Mouse (Mus musculus) intestine, embryonic 15.5 days (tissue): Measurements from ENCODE around the gene Top2a. TPM values are rescaled to one million over a fixed set of nuclear protein-coding genes. Genes with fewer than 3 reads are reported as not detected.
A peak's percentile ranks its signal among the peaks of the same experiment; 100 is the strongest.
"Not testable (repeated sequence)": the region's sequence is repeated elsewhere in the genome, so short reads cannot be mapped to it uniquely, and the experiment has no call there.

Source experiments
- ATAC-seq: fragments of 200-750 bp; cut with Nextera tagmentation; 2 replicates; pipeline ENCODE4 v1.8.0; 2017; ENCODE audit warnings: moderate TSS enrichment, moderate library complexity
- H3K27ac ChIP-seq: fragments of 300-500 bp; sonication (generic); 2 replicates; pipeline ENCODE4 v1.5.1; 2015; ENCODE audit warnings: mild to moderate bottlenecking, inconsistent platforms
- H3K27me3 ChIP-seq: fragments of 300-500 bp; sonication (generic); replicated peaks from 2 replicates; pipeline ENCODE4 v1.6.1; 2015; ENCODE audit warnings: inconsistent platforms
- H3K36me3 ChIP-seq: fragments of 300-500 bp; sonication (generic); 2 replicates; pipeline ENCODE4 v1.6.1; 2015; ENCODE audit warnings: inconsistent platforms
- H3K4me1 ChIP-seq: fragments of 300-500 bp; sonication (generic); replicated peaks from 2 replicates; pipeline ENCODE4 v1.6.1; 2015; ENCODE audit warnings: inconsistent platforms
- H3K4me2 ChIP-seq: fragments of 300-500 bp; sonication (generic); replicated peaks from 2 replicates; pipeline ENCODE4 v1.6.1; 2015; ENCODE audit warnings: mild to moderate bottlenecking, inconsistent platforms
- H3K4me3 ChIP-seq: fragments of 300-500 bp; sonication (generic); replicated peaks from 2 replicates; pipeline ENCODE4 v1.5.1; 2015; ENCODE audit warnings: inconsistent platforms
- H3K9ac ChIP-seq: fragments of 300-500 bp; sonication (generic); 2 replicates; pipeline ENCODE4 v1.6.1; 2015; ENCODE audit warnings: inconsistent platforms
- H3K9me3 ChIP-seq: fragments of 300-500 bp; sonication (generic); 2 replicates; pipeline ENCODE4 v1.6.1; 2016; ENCODE audit warnings: inconsistent platforms
- WGBS: fragments of 180-500 bp; shearing (Covaris S2); methylation state at CpG from one replicate; pipeline ENCODE4 v1.1.7; 2015; 5-methylcytosine and 5-hydroxymethylcytosine counted together
- polyA plus RNA-seq: library from polyadenylated mRNA; unstranded; fragments of >200 nt; fragmentation: Nextera tagmentation; extraction: Ambion mirVana; gene quantifications from 2 replicates; pipeline ENCODE4 v1.2.1, GENCODE M21; 2015

Top2a gene
- polyA plus RNA-seq, 1 experiment from 2014 or later = 194 TPM

DNA sequence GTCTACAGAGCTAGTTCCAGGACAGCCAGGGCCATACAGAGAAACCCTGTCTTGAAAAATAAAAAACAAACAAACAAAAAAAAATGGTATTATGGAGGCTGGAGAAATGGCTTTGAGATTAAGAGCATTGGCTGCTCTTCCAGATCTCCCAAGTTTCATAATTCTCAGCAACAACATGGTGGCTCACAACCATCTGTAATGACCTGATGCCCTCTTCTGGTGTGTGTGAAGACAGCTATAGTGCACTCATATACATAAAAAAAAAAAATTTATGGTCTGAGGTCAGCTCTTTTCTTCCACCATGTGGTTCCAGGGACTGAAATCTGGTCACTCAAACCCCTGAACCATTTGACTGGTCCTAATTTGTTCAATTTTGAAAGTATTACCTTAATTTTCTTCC, 25.2 kb downstream of the Top2a start:
- no peak for ATAC-seq
- Histone ChIP-seq H3K9me3 (no peaks in the 10 kb centered on the region), H3K27me3 (no peaks in the 10 kb centered on the region), H3K27ac (no peak overlapping the region), H3K36me3 (peaks cover 65% of the 10 kb centered on the region), H3K4me3 (no peak overlapping the region), H3K4me1 (no peaks in the 10 kb centered on the region), H3K4me2 (no peak overlapping the region), H3K9ac (no peak overlapping the region)

- no peak for ATAC-seq
- Histone ChIP-seq H3K9me3 (no peaks in the 10 kb centered on the region), H3K4me3 (no peak overlapping the region), H3K4me2 (no peak overlapping the region), H3K9ac (no peak overlapping the region), H3K4me1 (no peaks in the 10 kb centered on the region), H3K27me3 (no peaks in the 10 kb centered on the region), H3K36me3 (peaks cover 69% of the 10 kb centered on the region), H3K27ac (no peak overlapping the region)
- WGBS = 84% methylated on average over 4 of the region's 4 CpGs
Observed at GRCm38 (mm10) chr11:98997659-98998058, 26.3 kb downstream of the Top2a start.

DNA sequence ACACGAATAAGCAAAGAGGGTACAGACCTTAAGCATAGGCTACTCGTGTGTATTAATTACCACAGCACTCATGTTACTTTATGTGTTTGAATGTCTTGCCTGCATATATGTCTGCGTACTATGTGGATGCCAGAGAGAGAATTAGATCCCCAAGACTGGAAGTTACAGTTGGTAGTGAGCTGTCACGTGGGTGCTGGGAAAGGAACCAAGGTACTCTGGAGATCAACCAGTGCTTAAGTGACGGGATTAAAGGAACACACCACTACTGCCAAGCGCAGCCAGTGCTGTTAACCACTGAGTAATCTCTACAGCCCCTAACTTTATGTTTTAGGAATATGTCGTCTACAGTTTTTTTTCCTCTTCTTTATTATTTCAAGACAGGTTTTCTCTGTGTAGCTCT, 28.0 kb downstream of the Top2a start:
- no peak overlapping the region for H3K9ac ChIP-seq
- H3K9me3 ChIP-seq = no peaks in the 10 kb centered on the region
- H3K36me3 ChIP-seq = peaks cover 60% of the 10 kb centered on the region
- no peak overlapping the region for H3K4me3 ChIP-seq
- H3K4me1 ChIP-seq = no peaks in the 10 kb centered on the region
- H3K27ac ChIP-seq = no peak overlapping the region
- no peak overlapping the region for H3K4me2 ChIP-seq
- WGBS = 93% methylated on average over 7 of the region's 7 CpGs
- no peaks in the 10 kb centered on the region for H3K27me3 ChIP-seq
- no peak for ATAC-seq

- WGBS = 80% methylated on average over 6 of the region's 6 CpGs
- no peak for ATAC-seq
- H3K36me3 ChIP-seq = peaks cover 25% of the 10 kb centered on the region
Observed at GRCm38 (mm10) chr11:98990866-98991265, 33.1 kb downstream of the Top2a start.

GRCm38 (mm10) chr11:98988260-98988659, 35.7 kb downstream of the Top2a start:
- not testable (repeated sequence) for H3K27me3 ChIP-seq, H3K9me3 ChIP-seq, H3K4me3 ChIP-seq, ATAC-seq, H3K36me3 ChIP-seq, H3K4me2 ChIP-seq, H3K27ac ChIP-seq, H3K9ac ChIP-seq, H3K4me1 ChIP-seq
- WGBS = 93% methylated on average over 6 of the region's 6 CpGs

More at GRCm38 (mm10) chr11:98990866-98991265, 33.1 kb downstream of the Top2a start:
- no peaks in the 10 kb centered on the region for H3K9me3 ChIP-seq
- H3K4me1 ChIP-seq = no peaks in the 10 kb centered on the region
- H3K4me2 ChIP-seq = no peak overlapping the region
- no peak overlapping the region for H3K4me3 ChIP-seq
- no peaks in the 10 kb centered on the region for H3K27me3 ChIP-seq
- no peak overlapping the region for H3K27ac ChIP-seq
- H3K9ac ChIP-seq = no peak overlapping the region

DNA sequence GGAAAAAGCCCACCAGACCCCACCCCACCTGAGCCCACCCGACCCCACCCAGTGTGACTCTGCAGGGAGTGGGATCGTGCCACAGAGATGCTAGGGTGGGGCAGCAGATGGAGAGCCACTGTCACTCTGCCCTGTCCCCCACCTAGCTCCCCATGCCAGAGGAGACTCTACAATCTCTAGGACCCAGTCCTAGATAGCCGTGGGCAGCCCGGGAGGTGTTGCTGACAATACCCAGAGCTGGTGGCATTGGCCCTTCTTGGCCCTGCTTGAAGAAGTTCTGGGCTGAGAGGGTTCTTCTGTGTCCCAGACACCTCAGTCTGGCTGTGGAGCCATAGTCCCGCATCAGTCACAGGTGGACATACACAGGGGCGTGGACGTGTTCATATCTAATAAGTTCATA, 38.4 kb downstream of the Top2a start:
- H3K9ac ChIP-seq = no peak overlapping the region
- H3K4me2 ChIP-seq = no peak overlapping the region
- WGBS = 91% methylated on average over 7 of the region's 7 CpGs
- 0 out of 2 replicates have a peak, but pooled peaks cover 13% of the 10 kb centered on the region for H3K4me1 ChIP-seq
- no peaks in the 10 kb centered on the region for H3K9me3 ChIP-seq
- no peaks in the 10 kb centered on the region for H3K27me3 ChIP-seq
- no peaks in the 10 kb centered on the region for H3K36me3 ChIP-seq
- no peak for ATAC-seq
- no peak overlapping the region for H3K27ac ChIP-seq
- H3K4me3 ChIP-seq = no peak overlapping the region

DNA sequence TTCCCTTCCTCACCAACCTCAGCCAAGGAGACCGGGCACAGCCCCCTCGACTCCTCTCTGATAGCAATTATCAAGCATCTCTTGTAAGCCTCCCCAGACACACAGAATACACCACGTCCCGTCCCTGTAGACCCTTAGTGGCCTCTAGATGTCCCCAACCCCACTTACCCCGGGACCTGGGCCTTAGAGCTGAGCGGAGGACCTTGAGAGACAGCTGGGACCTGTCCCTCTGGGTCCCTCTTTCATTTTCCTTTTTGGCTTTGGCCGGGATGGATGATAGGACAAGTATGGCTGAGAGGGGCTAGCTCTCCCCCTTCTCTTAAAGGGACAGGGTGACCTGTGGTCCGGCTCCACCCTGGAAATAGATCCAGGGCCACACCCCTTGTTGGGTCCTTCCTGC, 40.4 kb downstream of the Top2a start:
- no peak overlapping the region for H3K4me3 ChIP-seq
- H3K9ac ChIP-seq = no peak overlapping the region
- no peaks in the 10 kb centered on the region for H3K36me3 ChIP-seq
- no peaks in the 10 kb centered on the region for H3K9me3 ChIP-seq
- WGBS = 56% methylated on average over 8 of the region's 8 CpGs
- no peak for ATAC-seq
- H3K27me3 ChIP-seq = no peaks in the 10 kb centered on the region
- H3K4me2 ChIP-seq = peak overlapping the region; percentile 100; the same call in 1 of the 2 replicates
- 0 out of 2 replicates have a peak, but pooled peaks cover 13% of the 10 kb centered on the region for H3K4me1 ChIP-seq
- H3K27ac ChIP-seq = no peak overlapping the region

DNA sequence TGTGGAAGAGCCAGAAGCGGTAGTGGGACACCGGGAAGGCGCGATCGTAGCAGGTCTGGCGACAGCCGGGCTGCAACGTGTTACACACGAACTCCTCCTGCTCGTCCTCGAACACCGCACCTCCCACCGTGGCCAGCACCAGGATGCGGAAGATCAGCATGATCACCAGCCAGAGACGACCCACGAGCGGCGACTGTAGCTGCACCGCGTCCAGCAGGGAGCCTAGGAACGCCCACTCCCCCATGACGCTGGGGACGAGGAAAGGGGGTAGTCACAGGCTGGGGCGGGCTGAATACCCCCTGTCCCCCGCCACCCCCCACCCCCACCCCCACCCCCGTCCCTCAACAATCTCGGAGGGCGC, 41.2 kb downstream of the Top2a start, which contains the start of gene Gjd3:
TSS of gene Gjd3 (minus strand) at position 244 of the 361 bp plus-strand sequence.
- Histone ChIP-seq H3K9me3 (no peaks in the 10 kb centered on the region), H3K27me3 (no peaks in the 10 kb centered on the region), H3K4me1 (0 out of 2 replicates have a peak, but pooled peaks cover 13% of the 10 kb centered on the region), H3K9ac (peak within 1 kb of the TSS; percentile 64), H3K4me2 (peak within 1 kb of the TSS; percentile 100), H3K36me3 (no peaks in the 10 kb centered on the region), H3K4me3 (peak within 1 kb of the TSS; percentile 56), H3K27ac (peak within 1 kb of the TSS; percentile 44; the same call in 1 of the 2 replicates)
- no peak; the same call in none of the 2 replicates for ATAC-seq
- WGBS = under 1% methylated on average over 28 of the region's 28 CpGs

DNA sequence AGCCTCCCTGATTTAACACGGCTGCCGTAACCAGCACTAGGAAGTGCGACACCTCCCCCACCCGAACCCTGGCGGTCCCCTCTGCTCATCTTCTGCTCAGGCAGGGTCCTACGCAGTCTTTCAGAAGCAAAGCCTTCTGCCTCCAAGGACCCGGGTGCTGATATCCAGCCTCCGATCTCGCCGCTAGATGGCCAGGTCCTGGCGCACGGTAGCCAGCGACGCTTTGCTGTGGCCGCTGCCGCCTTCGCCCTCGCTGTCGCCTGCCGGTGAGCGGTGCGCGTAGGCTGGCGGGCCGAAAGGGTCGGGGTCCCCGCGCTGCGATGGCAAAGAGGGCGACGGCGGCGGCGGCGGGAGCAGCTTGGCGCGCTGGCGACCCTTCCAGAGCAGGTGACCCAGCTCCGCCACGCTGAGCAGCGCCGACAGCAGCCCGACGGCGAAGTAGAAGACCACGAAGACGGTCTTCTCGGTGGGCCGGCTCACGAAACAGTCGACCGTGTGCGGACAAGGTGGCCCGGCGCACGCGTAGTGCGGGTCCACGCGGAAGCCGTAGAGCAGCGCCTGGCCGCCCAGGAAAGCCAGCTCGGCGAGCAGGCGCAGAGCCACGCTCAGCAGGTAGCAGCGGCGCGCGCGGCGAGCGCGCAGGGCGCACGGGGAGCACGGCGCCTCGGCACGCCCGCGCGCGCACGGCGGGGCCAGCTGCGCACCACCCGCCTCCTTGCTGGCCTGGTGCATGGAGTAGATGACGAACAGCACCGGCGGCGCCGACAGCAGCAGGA, 41.8 kb downstream of the Top2a start:
- Histone ChIP-seq H3K36me3 (no peaks in the 10 kb centered on the region), H3K9me3 (no peaks in the 10 kb centered on the region), H3K27ac (peak overlapping the region; percentile 44; the same call in 1 of the 2 replicates), H3K4me2 (peak overlapping the region; percentile 100), H3K27me3 (no peaks in the 10 kb centered on the region), H3K4me3 (peak overlapping the region; percentile 56), H3K4me1 (0 out of 2 replicates have a peak, but pooled peaks cover 13% of the 10 kb centered on the region), H3K9ac (peak overlapping the region; percentile 64)
- peak; percentile 84 for ATAC-seq
- under 1% methylated on average over 94 of the region's 94 CpGs for WGBS

GRCm38 (mm10) chr11:98981289-98981996, 42.5 kb downstream of the Top2a start:
- 35% methylated on average over 20 of the region's 20 CpGs for WGBS
- peak overlapping the region; percentile 64 for H3K9ac ChIP-seq
- H3K4me1 ChIP-seq = 0 out of 2 replicates have a peak, but pooled peaks cover 13% of the 10 kb centered on the region
- H3K36me3 ChIP-seq = no peaks in the 10 kb centered on the region
- ATAC-seq = peak; percentile 37; the same call in 1 of the 2 replicates
- peak overlapping the region; percentile 56 for H3K4me3 ChIP-seq
- no peaks in the 10 kb centered on the region for H3K27me3 ChIP-seq
- H3K4me2 ChIP-seq = peak overlapping the region; percentile 100
- no peaks in the 10 kb centered on the region for H3K9me3 ChIP-seq
- H3K27ac ChIP-seq = no peak overlapping the region

DNA sequence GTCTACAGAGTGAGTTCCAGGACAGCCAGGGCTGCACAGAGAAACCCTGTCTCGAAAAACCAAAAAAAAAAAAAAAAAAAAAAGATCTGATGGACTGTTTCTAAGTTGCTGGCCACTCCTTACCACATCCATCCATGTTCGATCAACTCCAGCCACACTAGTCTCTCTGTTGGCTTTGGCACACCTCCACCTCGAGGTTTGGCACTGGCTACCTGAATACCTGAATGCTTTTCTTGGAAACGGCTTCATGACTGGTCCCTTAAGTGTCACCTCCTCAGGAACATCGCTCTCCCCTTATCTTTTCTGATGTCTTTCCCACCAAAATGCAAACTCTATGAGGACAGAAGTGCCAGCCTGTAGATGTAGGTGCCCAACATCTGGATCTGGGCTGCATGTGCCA, 44.6 kb downstream of the Top2a start:
- Histone ChIP-seq H3K4me3 (no peak overlapping the region), H3K27me3 (no peaks in the 10 kb centered on the region), H3K9me3 (no peaks in the 10 kb centered on the region), H3K27ac (no peak overlapping the region), H3K4me1 (0 out of 2 replicates have a peak, but pooled peaks cover 13% of the 10 kb centered on the region), H3K36me3 (0 out of 2 replicates have a peak, but pooled peaks cover 3% of the 10 kb centered on the region), H3K9ac (no peak overlapping the region), H3K4me2 (no peak overlapping the region)
- no peak for ATAC-seq
- 76% methylated on average over 5 of the region's 5 CpGs for WGBS

- no peak for ATAC-seq
- Histone ChIP-seq H3K9ac (no peak overlapping the region), H3K27ac (no peak overlapping the region), H3K4me3 (no peak overlapping the region), H3K9me3 (no peaks in the 10 kb centered on the region), H3K27me3 (no peaks in the 10 kb centered on the region), H3K4me1 (0 out of 2 replicates have a peak, but pooled peaks cover 13% of the 10 kb centered on the region), H3K36me3 (peaks cover 7% of the 10 kb centered on the region), H3K4me2 (no peak overlapping the region)
- WGBS = 58% methylated on average over 15 of the region's 15 CpGs
Observed at GRCm38 (mm10) chr11:98978526-98979148, 45.4 kb downstream of the Top2a start.
